8 mouse cellular contexts compared by ENCODE assay signal in genomic region chr13:51101777-51102132, GRCm38 (mm10). TPM values are rescaled to one million over a fixed set of nuclear protein-coding genes. Genes with fewer than 3 reads are reported as not detected.
DNase-seq lines count a peak whose midpoint lies in the region; ATAC-seq and TF ChIP-seq lines count a peak whose summit lies in the region.

No protein-coding gene starts in this region.

- H3K4me2 ChIP-seq in lung, postnatal 0 days (replicated peaks; ENCODE audit: low read depth, low read length): peak overlapping the region; percentile 91
- peak overlapping the region; percentile 95 for H3K4me2 ChIP-seq in embryonic facial prominence, embryonic 13.5 days
- peak overlapping the region; percentile 48 for H3K4me2 ChIP-seq in intestine, embryonic 16.5 days (ENCODE audit: low read depth, low read length)
- H3K4me2 ChIP-seq in neural tube, embryonic 15.5 days: peak overlapping the region; percentile 82

- H3K27ac ChIP-seq in lung, postnatal 0 days (ENCODE audit: low read length): peak overlapping the region; percentile 94
- H3K27ac ChIP-seq in embryonic facial prominence, embryonic 13.5 days: peak overlapping the region; percentile 96
- peak overlapping the region; percentile 95 for H3K27ac ChIP-seq in intestine, embryonic 16.5 days (ENCODE audit: low read length)
- H3K27ac ChIP-seq in neural tube, embryonic 15.5 days (replicated peaks): peak overlapping the region; percentile 97

- H3K4me3 ChIP-seq in lung, postnatal 0 days (ENCODE audit: low read depth, low read length): peak overlapping the region; percentile 97
- peak overlapping the region; percentile 73 for H3K4me3 ChIP-seq in embryonic facial prominence, embryonic 13.5 days
- peak overlapping the region; percentile 84 for H3K4me3 ChIP-seq in intestine, embryonic 16.5 days (ENCODE audit: low read length)
- H3K4me3 ChIP-seq in neural tube, embryonic 15.5 days (replicated peaks): peak overlapping the region; percentile 86

- no peaks in the 10 kb centered on the region; the same call in 1 of the 2 replicates for H3K9me3 ChIP-seq in lung, postnatal 0 days (ENCODE audit: low read length)
- peaks cover 5% of the 10 kb centered on the region; the same call in 1 of the 2 replicates for H3K9me3 ChIP-seq in embryonic facial prominence, embryonic 13.5 days
- peaks cover 6% of the 10 kb centered on the region; the same call in 1 of the 2 replicates for H3K9me3 ChIP-seq in intestine, embryonic 16.5 days (ENCODE audit: control insufficient read depth, low read length)
- H3K9me3 ChIP-seq in neural tube, embryonic 15.5 days (replicated peaks): no peaks in the 10 kb centered on the region

- no peaks in the 10 kb centered on the region for H3K36me3 ChIP-seq in lung, postnatal 0 days (ENCODE audit: insufficient read depth, low read length)
- peaks cover 13% of the 10 kb centered on the region for H3K36me3 ChIP-seq in embryonic facial prominence, embryonic 13.5 days
- H3K36me3 ChIP-seq in intestine, embryonic 16.5 days (ENCODE audit: control insufficient read depth, insufficient read depth, low read length): no peaks in the 10 kb centered on the region
- no peaks in the 10 kb centered on the region for H3K36me3 ChIP-seq in neural tube, embryonic 15.5 days

- H3K4me1 ChIP-seq in lung, postnatal 0 days (ENCODE audit: insufficient read depth, low read depth, low read length): peaks cover 9% of the 10 kb centered on the region; the same call in 1 of the 2 replicates
- peaks cover 22% of the 10 kb centered on the region for H3K4me1 ChIP-seq in embryonic facial prominence, embryonic 13.5 days
- H3K4me1 ChIP-seq in intestine, embryonic 16.5 days (ENCODE audit: control insufficient read depth, insufficient read depth, low read length): peaks cover 12% of the 10 kb centered on the region
- H3K4me1 ChIP-seq in neural tube, embryonic 15.5 days: peaks cover 27% of the 10 kb centered on the region

- peak overlapping the region; percentile 88; the same call in 1 of the 2 replicates for H3K9ac ChIP-seq in lung, postnatal 0 days (replicated peaks; ENCODE audit: low read depth)
- H3K9ac ChIP-seq in embryonic facial prominence, embryonic 13.5 days: peak overlapping the region; percentile 98
- peak overlapping the region; percentile 97 for H3K9ac ChIP-seq in intestine, embryonic 16.5 days (ENCODE audit: low read depth, low read length)
- H3K9ac ChIP-seq in neural tube, embryonic 15.5 days (replicated peaks): peak overlapping the region; percentile 95

- ATAC-seq in lung, postnatal 0 days: no peak
- ATAC-seq in embryonic facial prominence, embryonic 13.5 days (ENCODE audit: insufficient number of reproducible peaks, insufficient read depth, low FRiP score, low TSS enrichment, low read depth): no peak
- ATAC-seq in intestine, embryonic 16.5 days: no peak
- no peak for ATAC-seq in neural tube, embryonic 15.5 days (ENCODE audit: low FRiP score)

- TF ChIP-seq CTCF in lung, postnatal 0 days (IDR thresholded peaks at IDR 0.05): no peak

- DNase-seq in lung, postnatal 0 days (ENCODE audit: low spot score): peak; percentile 60
- no peak for DNase-seq in lung, postnatal 36 days
- no peak for DNase-seq in right cerebral cortex, adult 18-20 months
- no peak for DNase-seq in thymus, postnatal 14 days
- no peak for DNase-seq in kidney, postnatal 36 days

- TF ChIP-seq EP300 in lung, postnatal 0 days (IDR thresholded peaks at IDR 0.05): no peak

- H3K27me3 ChIP-seq in lung, postnatal 0 days (replicated peaks; ENCODE audit: insufficient read depth, low read length): no peaks in the 10 kb centered on the region
- no peaks in the 10 kb centered on the region for H3K27me3 ChIP-seq in embryonic facial prominence, embryonic 13.5 days
- no peaks in the 10 kb centered on the region for H3K27me3 ChIP-seq in intestine, embryonic 16.5 days (replicated peaks; ENCODE audit: control insufficient read depth, insufficient read depth, low read length)
- H3K27me3 ChIP-seq in neural tube, embryonic 15.5 days (replicated peaks): no peaks in the 10 kb centered on the region

- WGBS in lung, postnatal 0 days: 7% methylated on average over 11 of the region's 11 CpGs
- 24% methylated on average over 11 of the region's 11 CpGs for WGBS in embryonic facial prominence, embryonic 13.5 days
- 16% methylated on average over 11 of the region's 11 CpGs for WGBS in intestine, embryonic 16.5 days
- 28% methylated on average over 11 of the region's 11 CpGs for WGBS in neural tube, embryonic 15.5 days

RNA-seq across cellular contexts. Expression of gene Spin1, which starts 1.1 kb away (rescaled TPM):
- 40.6 and 46.5 TPM in 2 replicates for polyA plus RNA-seq in lung, postnatal 0 days (2015; fragmentation: Nextera tagmentation; extraction: Ambion mirVana)
- 116 and 128 TPM in 2 replicates for polyA plus RNA-seq in embryonic facial prominence, embryonic 13.5 days (2015; fragmentation: Nextera tagmentation; extraction: Ambion mirVana)
- polyA plus RNA-seq in intestine, embryonic 16.5 days (2015; fragmentation: Nextera tagmentation; extraction: Ambion mirVana): 52.3 and 54.4 TPM in 2 replicates
- polyA plus RNA-seq in neural tube, embryonic 15.5 days (2015; fragmentation: Nextera tagmentation; extraction: Ambion mirVana): 125 and 135 TPM in 2 replicates
